Mouse (Mus musculus): ENCODE data around the gene Rlf. TPM values are rescaled to one million over a fixed set of nuclear protein-coding genes. Genes with fewer than 3 reads are reported as not detected.

Gene Rlf
- 6.2 and 11.0 TPM in 2 replicates for polyA plus RNA-seq (2015; fragmentation: Nextera tagmentation; extraction: Ambion mirVana)

DNA sequence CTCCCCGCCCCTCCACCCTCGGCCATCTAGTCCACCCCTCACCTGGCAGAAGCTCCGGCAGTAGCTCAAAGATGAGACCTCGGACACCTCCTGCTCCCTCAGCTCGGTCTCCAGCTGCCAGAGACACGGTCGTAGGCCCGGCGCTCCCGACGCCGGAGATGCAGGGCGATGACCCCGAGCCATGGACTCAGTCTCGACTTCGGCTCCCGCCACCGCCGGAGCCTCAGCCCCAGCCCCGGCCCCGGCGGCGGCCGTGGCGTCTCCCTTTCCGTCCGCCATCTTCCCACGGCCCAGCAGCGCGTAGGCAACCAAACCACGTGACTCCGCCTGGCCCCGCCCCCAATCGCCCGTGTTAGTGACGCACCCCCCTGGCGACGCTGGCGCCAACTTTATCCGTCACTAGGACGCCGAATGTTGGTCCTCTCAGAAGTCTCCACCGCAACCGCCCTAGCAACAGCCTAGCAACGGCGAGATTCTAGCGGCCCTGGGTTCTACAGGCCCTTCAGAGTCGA, at the start of gene Rlf:
TSS of gene Rlf (minus strand) at position 292 of the 512 bp plus-strand sequence.

GRCm38 (mm10) chr4:121109126-121109525, 105.8 kb downstream of the Rlf start, which contains the start of gene Tmco2:
Gene Tmco2, minus strand, starts transcription at chr4:121109226.

DNA sequence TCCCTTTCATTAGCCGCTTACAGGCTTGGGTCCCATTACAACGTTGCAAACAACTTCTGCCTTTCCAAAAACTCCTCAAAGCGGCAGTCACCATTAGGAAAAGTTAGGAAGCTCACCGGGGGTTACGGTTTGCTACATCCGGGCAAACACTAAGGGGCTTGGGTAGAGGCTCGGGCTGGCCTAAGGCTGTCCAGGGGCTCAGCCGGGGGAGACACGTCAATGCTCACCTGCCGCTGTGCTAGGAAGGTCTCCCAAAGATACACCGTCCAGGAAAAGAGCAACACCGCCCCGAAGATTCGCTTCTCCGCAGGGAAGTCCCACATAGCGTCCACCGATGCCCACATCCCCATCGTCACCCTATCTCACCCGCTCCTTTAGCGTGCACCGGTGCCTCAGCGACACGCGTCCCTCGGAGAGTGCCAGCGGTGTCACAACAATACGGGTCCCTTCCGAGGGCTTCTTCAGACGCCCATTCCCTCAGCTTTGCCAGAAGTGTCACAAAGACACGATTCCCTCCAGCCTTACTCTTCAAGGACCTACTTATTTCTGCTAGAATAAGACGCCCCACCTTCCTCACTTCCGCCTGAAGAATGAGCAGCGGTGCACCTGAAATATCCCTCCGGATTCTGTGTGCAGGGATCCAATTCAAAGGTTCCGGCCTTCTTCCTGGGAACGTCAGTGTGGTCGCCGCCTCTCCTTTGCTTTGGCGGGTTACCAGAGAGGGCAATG, 117.1 kb downstream of the Rlf start, which contains the start of gene Zmpste24:
TSS of gene Zmpste24 (minus strand) at position 592 of the 729 bp plus-strand sequence.

Other genes with a start within 250 kb of the Rlf start
- gene Smap2, start 197.8 kb downstream of the Rlf start, polyA plus RNA-seq (2015; fragmentation: Nextera tagmentation; extraction: Ambion mirVana) = 15.4 and 15.9 TPM in 2 replicates
- 5.8 and 7.3 TPM in 2 replicates for gene Col9a2, start 175.7 kb downstream of the Rlf start, polyA plus RNA-seq (2015; fragmentation: Nextera tagmentation; extraction: Ambion mirVana)
- gene Zmpste24, start 116.8 kb downstream of the Rlf start, polyA plus RNA-seq (2015; fragmentation: Nextera tagmentation; extraction: Ambion mirVana) = 23.2 and 33.0 TPM in 2 replicates
- gene Tmco2, start 105.9 kb downstream of the Rlf start, polyA plus RNA-seq (2015; fragmentation: Nextera tagmentation; extraction: Ambion mirVana) = not detected in 2 replicates
- gene Gm12888, start 109.8 kb upstream of the Rlf start, polyA plus RNA-seq (2015; fragmentation: Nextera tagmentation; extraction: Ambion mirVana) = not detected in 2 replicates
- not detected in 2 replicates for gene Gm12886, start 208.0 kb upstream of the Rlf start, polyA plus RNA-seq (2015; fragmentation: Nextera tagmentation; extraction: Ambion mirVana)

Measured in adrenal gland, postnatal 0 days (tissue).